Mouse (Mus musculus) lung, embryonic 14.5 days (tissue): ENCODE measurements around the gene Ranbp10. TPM values are rescaled to one million over a fixed set of nuclear protein-coding genes. Genes with fewer than 3 reads are reported as not detected.

Experiments used
- ATAC-seq: fragments of 200-750 bp; cut with Nextera tagmentation; 2 replicates; pipeline ENCODE4 v1.8.0; 2017; ENCODE audit warnings: mild to moderate bottlenecking, moderate TSS enrichment, moderate library complexity; ENCODE audit not compliant: insufficient read depth
- DNase-seq: peaks from one replicate; pipeline ENCODE4 v3.0.0-alpha.2; 2015
- H3K27ac ChIP-seq: fragments of 300-500 bp; sonication (generic); 2 replicates; pipeline ENCODE4 v1.5.1; 2014; ENCODE audit warnings: low read depth, mild to moderate bottlenecking, moderate library complexity
- H3K27me3 ChIP-seq: fragments of 300-500 bp; sonication (generic); 2 replicates; pipeline ENCODE4 v1.6.1; 2014; ENCODE audit warnings: low read length, control low read depth; ENCODE audit not compliant: insufficient read depth
- H3K36me3 ChIP-seq: fragments of 300-500 bp; sonication (generic); 2 replicates; pipeline ENCODE4 v1.6.1; 2014; ENCODE audit warnings: control low read depth; ENCODE audit not compliant: insufficient read depth
- H3K4me1 ChIP-seq: fragments of 300-500 bp; sonication (generic); 2 replicates; pipeline ENCODE4 v1.6.1; 2014; ENCODE audit warnings: antibody characterized with exemption, control low read depth; ENCODE audit not compliant: insufficient read depth
- H3K4me2 ChIP-seq: fragments of 300-500 bp; sonication (generic); 2 replicates; pipeline ENCODE4 v1.6.1; 2014; ENCODE audit warnings: mild to moderate bottlenecking
- H3K4me3 ChIP-seq: fragments of 300-500 bp; sonication (generic); 2 replicates; pipeline ENCODE4 v1.5.1; 2014; ENCODE audit warnings: low read depth, low read length
- H3K9ac ChIP-seq: fragments of 300-500 bp; sonication (generic); 2 replicates; pipeline ENCODE4 v1.6.1; 2014
- H3K9me3 ChIP-seq: fragments of 300-500 bp; sonication (generic); 2 replicates; pipeline ENCODE4 v1.6.1; 2016; ENCODE audit warnings: low read depth, low read length, control low read depth
- CTCF ChIP-seq: IDR thresholded peaks from 2 replicates; pipeline ENCODE4 v1.5.1; 2016; ENCODE audit warnings: antibody characterized with exemption, low read depth
- WGBS: fragments of 180-500 bp; shearing (Covaris S2); extraction: QIAGEN DNeasy Blood & Tissue Kit; methylation state at CpG from one replicate; pipeline ENCODE4 v1.1.7; 2014; 5-methylcytosine and 5-hydroxymethylcytosine counted together
- polyA plus RNA-seq: library from polyadenylated mRNA; unstranded; fragments of >200 nt; fragmentation: Nextera tagmentation; extraction: Ambion mirVana; gene quantifications from 2 replicates; pipeline ENCODE4 v1.2.1, GENCODE M21; 2014

Gene Ranbp10
- 12.2 and 13.8 TPM in 2 replicates for polyA plus RNA-seq

GRCm38 (mm10) chr8:105826861-105827848, at the start of gene Ranbp10, which contains the start of gene Tsnaxip1:
Gene Ranbp10 (minus strand): TSS chr8:105827350.
Gene Tsnaxip1 (plus strand): TSS chr8:105827731.
- DNase-seq (peak; percentile 99), ATAC-seq (peak; percentile 99)
- Histone ChIP-seq H3K4me3 (peak within 1 kb of the TSS; percentile 95), H3K27me3 (no peaks in the 10 kb centered on the region), H3K4me2 (peak within 1 kb of the TSS; percentile 95), H3K9me3 (no peaks in the 10 kb centered on the region), H3K4me1 (0 out of 2 replicates have a peak, but pooled peaks cover 5% of the 10 kb centered on the region), H3K36me3 (peaks cover 31% of the 10 kb centered on the region), H3K27ac (peak within 1 kb of the TSS; percentile 84), H3K9ac (peak within 1 kb of the TSS; percentile 94)
- TF ChIP-seq CTCF, result no peak
- under 1% methylated on average over 52 of the region's 52 CpGs for WGBS

- H3K9me3 ChIP-seq, result no peaks in the 10 kb centered on the region
- DNase-seq (no peak), ATAC-seq (no peak)
- no peak overlapping the region for H3K27ac ChIP-seq
- no peak overlapping the region for H3K4me3 ChIP-seq
- H3K4me1 ChIP-seq, result no peaks in the 10 kb centered on the region
- peaks cover 92% of the 10 kb centered on the region for H3K36me3 ChIP-seq
- H3K9ac ChIP-seq, result no peak overlapping the region
- no peaks in the 10 kb centered on the region for H3K27me3 ChIP-seq
- H3K4me2 ChIP-seq, result no peak overlapping the region
- WGBS, result 80% methylated on average over 6 of the region's 6 CpGs
- no peak for TF ChIP-seq CTCF
Measured at GRCm38 (mm10) chr8:105874301-105874700, 47.2 kb upstream of the Ranbp10 start.

GRCm38 (mm10) chr8:105866364-105867029, 39.3 kb upstream of the Ranbp10 start:
- Histone ChIP-seq H3K4me3 (no peak overlapping the region), H3K9ac (no peak overlapping the region), H3K36me3 (peaks cover 69% of the 10 kb centered on the region), H3K27me3 (no peaks in the 10 kb centered on the region), H3K4me1 (peaks cover 4% of the 10 kb centered on the region; the same call in 1 of the 2 replicates), H3K4me2 (no peak overlapping the region), H3K9me3 (no peaks in the 10 kb centered on the region), H3K27ac (no peak overlapping the region)
- peak; percentile 48 for TF ChIP-seq CTCF
- 80% methylated on average over 6 of the region's 6 CpGs for WGBS
- ATAC-seq, result no peak
- DNase-seq, result peak; percentile 28

GRCm38 (mm10) chr8:105861951-105862350, 34.8 kb upstream of the Ranbp10 start:
- H3K36me3 ChIP-seq, result peaks cover 28% of the 10 kb centered on the region
- TF ChIP-seq CTCF, result peak; percentile 53
- peaks cover 8% of the 10 kb centered on the region for H3K4me1 ChIP-seq
- H3K4me2 ChIP-seq, result peak overlapping the region; percentile 92
- H3K9ac ChIP-seq, result peak overlapping the region; percentile 96
- H3K27me3 ChIP-seq, result no peaks in the 10 kb centered on the region
- ATAC-seq, result no peak
- no peaks in the 10 kb centered on the region for H3K9me3 ChIP-seq
- peak; percentile 72 for DNase-seq
- WGBS, result 13% methylated on average over 1 of the region's 1 CpGs
- peak overlapping the region; percentile 98 for H3K4me3 ChIP-seq
- H3K27ac ChIP-seq, result no peak overlapping the region

GRCm38 (mm10) chr8:105860143-105860981, 33.2 kb upstream of the Ranbp10 start, which contains the start of gene Nutf2:
Gene Nutf2 (plus strand): TSS chr8:105860580.
- Histone ChIP-seq H3K4me2 (peak within 1 kb of the TSS; percentile 92), H3K27me3 (no peaks in the 10 kb centered on the region), H3K9me3 (no peaks in the 10 kb centered on the region), H3K4me1 (peaks cover 19% of the 10 kb centered on the region), H3K27ac (peak within 1 kb of the TSS; percentile 92), H3K9ac (peak within 1 kb of the TSS; percentile 96), H3K4me3 (peak within 1 kb of the TSS; percentile 98), H3K36me3 (peaks cover 12% of the 10 kb centered on the region; the same call in 1 of the 2 replicates)
- DNase-seq, result peak; percentile 99
- WGBS, result under 1% methylated on average over 53 of the region's 59 CpGs
- ATAC-seq, result peak; percentile 98
- TF ChIP-seq CTCF, result no peak

- peaks cover 19% of the 10 kb centered on the region for H3K4me1 ChIP-seq
- DNase-seq (no peak), ATAC-seq (no peak)
- H3K27me3 ChIP-seq, result no peaks in the 10 kb centered on the region
- peak overlapping the region; percentile 92 for H3K27ac ChIP-seq
- 45% methylated on average over 5 of the region's 5 CpGs for WGBS
- no peak overlapping the region for H3K4me3 ChIP-seq
- peaks cover 9% of the 10 kb centered on the region; the same call in 1 of the 2 replicates for H3K36me3 ChIP-seq
- TF ChIP-seq CTCF, result no peak
- H3K9me3 ChIP-seq, result no peaks in the 10 kb centered on the region
- H3K9ac ChIP-seq, result peak overlapping the region; percentile 31
- H3K4me2 ChIP-seq, result peak overlapping the region; percentile 92
Measured at GRCm38 (mm10) chr8:105859314-105859713, 32.2 kb upstream of the Ranbp10 start.
